Mouse (Mus musculus) kidney, postnatal 0 days (tissue): Measurements from ENCODE around the gene Mx1. TPM values are rescaled to one million over a fixed set of nuclear protein-coding genes. Genes with fewer than 3 reads are reported as not detected.

Source experiments
- ATAC-seq: fragments of 200-750 bp; cut with Nextera tagmentation; replicated peaks from 2 replicates; pipeline ENCODE4 v1.8.0; 2017; ENCODE audit warnings: low read depth, moderate number of reproducible peaks, moderate TSS enrichment, moderate library complexity; ENCODE audit not compliant: low FRiP score
- DNase-seq: peaks from one replicate; pipeline ENCODE4 v3.0.0-alpha.2; 2016; ENCODE audit warnings: low spot score
- H3K27ac ChIP-seq: fragments of 300-500 bp; sonication (generic); 2 replicates; pipeline ENCODE4 v1.5.1; 2014; ENCODE audit warnings: mild to moderate bottlenecking
- H3K27me3 ChIP-seq: fragments of 300-500 bp; sonication (generic); 2 replicates; pipeline ENCODE4 v1.6.1; 2014; ENCODE audit warnings: low read length, mixed read lengths; ENCODE audit not compliant: insufficient read depth
- H3K36me3 ChIP-seq: fragments of 300-500 bp; sonication (generic); 2 replicates; pipeline ENCODE4 v1.6.1; 2014; ENCODE audit warnings: low read length, mixed read lengths; ENCODE audit not compliant: insufficient read depth
- H3K4me1 ChIP-seq: fragments of 300-500 bp; sonication (generic); replicated peaks from 2 replicates; pipeline ENCODE4 v1.6.1; 2014; ENCODE audit warnings: antibody characterized with exemption, low read length, mixed read lengths; ENCODE audit not compliant: insufficient read depth
- H3K4me2 ChIP-seq: fragments of 300-500 bp; sonication (generic); 2 replicates; pipeline ENCODE4 v1.6.1; 2014; ENCODE audit warnings: mild to moderate bottlenecking, low read length, moderate library complexity, mixed read lengths
- H3K4me3 ChIP-seq: fragments of 300-500 bp; sonication (generic); replicated peaks from 2 replicates; pipeline ENCODE4 v1.5.1; 2014; ENCODE audit warnings: low read depth, low read length
- H3K9ac ChIP-seq: fragments of 300-500 bp; sonication (generic); 2 replicates; pipeline ENCODE4 v1.6.1; 2014; ENCODE audit warnings: low read depth, low read length
- H3K9me3 ChIP-seq: fragments of 300-500 bp; sonication (generic); replicated peaks from 2 replicates; pipeline ENCODE4 v1.6.1; 2016; ENCODE audit warnings: low read length, inconsistent platforms, mixed read lengths
- CTCF ChIP-seq: IDR thresholded peaks from 2 replicates; pipeline ENCODE4 v1.5.1; 2016; ENCODE audit warnings: antibody characterized with exemption, low read depth, mild to moderate bottlenecking, moderate library complexity
- WGBS: fragments of 180-500 bp; shearing (Covaris S2); extraction: QIAGEN DNeasy Blood & Tissue Kit; methylation state at CpG from one replicate; pipeline ENCODE4 v1.1.7; 2014; 5-methylcytosine and 5-hydroxymethylcytosine counted together
- polyA plus RNA-seq: library from polyadenylated mRNA; unstranded; fragments of >200 nt; fragmentation: Nextera tagmentation; extraction: Ambion mirVana; gene quantifications from 2 replicates; pipeline ENCODE4 v1.2.1, GENCODE M21; 2015

The Mx1 gene
- polyA plus RNA-seq, 1 experiment from 2014 or later: 0.11 TPM

DNA sequence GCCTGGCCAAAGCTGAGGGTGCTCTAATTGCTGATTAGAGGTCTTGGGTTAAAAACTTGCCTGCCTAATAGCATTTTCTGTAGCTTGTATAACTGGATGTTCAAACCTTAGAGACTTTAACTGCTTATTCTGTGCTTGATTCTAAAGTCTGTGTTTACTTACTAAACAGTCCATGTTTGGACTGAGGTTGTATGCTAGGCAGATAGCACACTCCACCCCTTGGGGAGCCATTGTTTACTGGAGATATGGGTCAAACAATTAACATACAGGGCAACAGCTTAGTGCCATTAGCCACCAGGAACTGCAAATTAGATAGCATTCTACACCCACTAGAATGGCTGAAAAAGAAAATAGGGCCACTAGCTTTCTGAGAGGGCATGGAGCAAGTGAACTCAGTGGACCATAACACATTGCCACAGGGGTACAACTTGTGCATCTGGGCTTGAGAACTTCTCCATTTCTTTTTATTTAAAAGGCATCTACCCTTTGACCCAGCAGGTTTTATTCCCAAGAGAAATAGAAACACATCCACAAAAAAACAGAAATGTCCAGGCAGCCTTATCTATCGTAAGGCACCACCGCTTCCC lies 64.7 kb downstream of the Mx1 start:
- Histone ChIP-seq H3K4me2 (no peak overlapping the region), H3K4me1 (no peaks in the 10 kb centered on the region), H3K9me3 (no peaks in the 10 kb centered on the region), H3K27me3 (no peaks in the 10 kb centered on the region), H3K27ac (no peak overlapping the region), H3K9ac (no peak overlapping the region), H3K36me3 (no peaks in the 10 kb centered on the region), H3K4me3 (no peak overlapping the region)
- ATAC-seq (no peak), DNase-seq (no peak)
- TF ChIP-seq CTCF: no peak
- 74% methylated on average over 2 of the region's 2 CpGs for WGBS

Other genes starting within 250 kb of the Mx1 start
- 8.2 and 11.2 TPM in 2 replicates for gene Bace2, start 106.2 kb downstream of the Mx1 start, polyA plus RNA-seq
- gene Fam3b, start 51.9 kb upstream of the Mx1 start, polyA plus RNA-seq: not detected in 2 replicates
- gene Tmprss2, start 148.3 kb upstream of the Mx1 start, polyA plus RNA-seq: 79.1 and 91.6 TPM in 2 replicates